Mouse (Mus musculus) lung, postnatal 0 days (tissue): ENCODE data around the gene Cdh6. TPM values are rescaled to one million over a fixed set of nuclear protein-coding genes. Genes with fewer than 3 reads are reported as not detected.

ENCODE experiments used
- ATAC-seq: fragments of 200-750 bp; cut with Nextera tagmentation; 2 replicates; pipeline ENCODE4 v1.8.0; 2017; ENCODE audit warnings: moderate library complexity
- DNase-seq: peaks from one replicate; pipeline ENCODE4 v3.0.0-alpha.2; 2016; ENCODE audit warnings: low spot score
- H3K27ac ChIP-seq: fragments of 300-500 bp; sonication (generic); 2 replicates; pipeline ENCODE4 v1.5.1; 2014; ENCODE audit warnings: antibody characterized with exemption, mild to moderate bottlenecking, low read length, mixed read lengths
- H3K27me3 ChIP-seq: fragments of 300-500 bp; sonication (generic); replicated peaks from 2 replicates; pipeline ENCODE4 v1.6.1; 2014; ENCODE audit warnings: low read length, mixed read lengths; ENCODE audit not compliant: insufficient read depth
- H3K36me3 ChIP-seq: fragments of 300-500 bp; sonication (generic); 2 replicates; pipeline ENCODE4 v1.6.1; 2014; ENCODE audit warnings: low read length, mixed read lengths; ENCODE audit not compliant: insufficient read depth
- H3K4me1 ChIP-seq: fragments of 300-500 bp; sonication (generic); 2 replicates; pipeline ENCODE4 v1.6.1; 2014; ENCODE audit warnings: antibody characterized with exemption, low read depth, low read length, mixed read lengths; ENCODE audit not compliant: insufficient read depth
- H3K4me2 ChIP-seq: fragments of 300-500 bp; sonication (generic); replicated peaks from 2 replicates; pipeline ENCODE4 v1.6.1; 2014; ENCODE audit warnings: low read depth, mild to moderate bottlenecking, low read length, moderate library complexity, mixed read lengths
- H3K4me3 ChIP-seq: fragments of 300-500 bp; sonication (generic); 2 replicates; pipeline ENCODE4 v1.5.1; 2014; ENCODE audit warnings: low read depth, low read length
- H3K9ac ChIP-seq: fragments of 300-500 bp; sonication (generic); replicated peaks from 2 replicates; pipeline ENCODE4 v1.6.1; 2014; ENCODE audit warnings: low read depth, mild to moderate bottlenecking
- H3K9me3 ChIP-seq: fragments of 300-500 bp; sonication (generic); 2 replicates; pipeline ENCODE4 v1.6.1; 2016; ENCODE audit warnings: low read length, mixed read lengths
- CTCF ChIP-seq: IDR thresholded peaks from 2 replicates; pipeline ENCODE4 v1.5.1; 2016; ENCODE audit warnings: antibody characterized with exemption, mild to moderate bottlenecking
- EP300 ChIP-seq: IDR thresholded peaks from 2 replicates; pipeline ENCODE4 v1.6.1; 2016; ENCODE audit warnings: antibody characterized with exemption, mild to moderate bottlenecking, control low read depth
- WGBS: fragments of 180-500 bp; shearing (Covaris S2); extraction: QIAGEN DNeasy Blood & Tissue Kit; methylation state at CpG from one replicate; pipeline ENCODE4 v1.1.7; 2014; 5-methylcytosine and 5-hydroxymethylcytosine counted together
- polyA plus RNA-seq: library from polyadenylated mRNA; unstranded; fragments of >200 nt; fragmentation: Nextera tagmentation; extraction: Ambion mirVana; gene quantifications from 2 replicates; pipeline ENCODE4 v1.2.1, GENCODE M21; 2015

Cdh6 gene
- polyA plus RNA-seq, 1 experiment from 2014 or later = 0.51 TPM

DNA sequence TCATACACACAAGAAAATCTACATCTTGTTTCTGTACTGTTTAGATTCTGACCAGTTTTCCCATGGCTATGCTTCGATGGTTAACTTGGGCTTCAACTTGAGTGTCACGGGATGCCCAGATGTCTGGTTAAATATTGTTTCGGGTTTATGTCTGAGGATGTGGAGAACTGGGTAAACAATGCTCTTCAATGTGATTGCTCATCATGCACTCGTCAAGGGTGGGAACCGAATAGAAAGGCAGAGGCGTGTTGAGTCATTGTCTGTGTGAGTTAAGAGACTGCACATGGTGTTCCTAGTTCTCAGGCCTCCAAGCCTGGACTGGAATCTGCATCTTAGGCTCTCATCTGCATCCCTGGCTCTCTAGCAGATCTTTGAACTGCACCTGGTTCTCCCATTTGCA, 36.7 kb upstream of the Cdh6 start:
- TF ChIP-seq CTCF = no peak
- TF ChIP-seq EP300 = no peak
- no peak overlapping the region for H3K27ac ChIP-seq
- H3K9ac ChIP-seq = no peak overlapping the region
- no peaks in the 10 kb centered on the region for H3K27me3 ChIP-seq
- no peak overlapping the region for H3K4me3 ChIP-seq
- no peaks in the 10 kb centered on the region for H3K9me3 ChIP-seq
- H3K4me1 ChIP-seq = no peaks in the 10 kb centered on the region
- no peak for DNase-seq
- 73% methylated on average over 6 of the region's 6 CpGs for WGBS
- ATAC-seq = no peak
- no peaks in the 10 kb centered on the region for H3K36me3 ChIP-seq
- H3K4me2 ChIP-seq = no peak overlapping the region

DNA sequence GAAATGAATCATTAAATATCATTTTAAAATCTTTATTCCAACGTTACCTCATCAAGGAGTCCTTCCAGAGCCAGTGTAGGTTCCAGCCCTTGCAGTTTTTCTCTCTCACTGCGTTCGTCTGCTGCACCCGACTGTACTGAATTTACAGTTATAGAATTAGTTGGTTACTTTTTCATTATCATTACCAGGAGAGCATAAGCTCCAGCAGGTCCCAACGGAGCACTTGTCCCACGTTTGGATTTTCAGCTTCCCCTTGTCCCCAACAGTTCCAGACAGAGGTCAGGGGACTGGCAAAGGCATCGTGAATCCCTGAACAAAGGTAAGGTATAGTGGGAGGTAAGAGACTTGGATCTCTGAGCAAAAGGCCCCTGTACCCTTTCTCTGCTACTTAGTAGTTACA, 35.2 kb upstream of the Cdh6 start:
- H3K4me1 ChIP-seq = no peaks in the 10 kb centered on the region
- WGBS = 77% methylated on average over 7 of the region's 7 CpGs
- no peak overlapping the region for H3K4me2 ChIP-seq
- H3K9ac ChIP-seq = no peak overlapping the region
- no peak for ATAC-seq
- H3K27me3 ChIP-seq = no peaks in the 10 kb centered on the region
- TF ChIP-seq CTCF = no peak
- no peak for TF ChIP-seq EP300
- no peak for DNase-seq
- no peaks in the 10 kb centered on the region for H3K9me3 ChIP-seq
- no peak overlapping the region for H3K4me3 ChIP-seq
- H3K27ac ChIP-seq = no peak overlapping the region
- H3K36me3 ChIP-seq = no peaks in the 10 kb centered on the region

DNA sequence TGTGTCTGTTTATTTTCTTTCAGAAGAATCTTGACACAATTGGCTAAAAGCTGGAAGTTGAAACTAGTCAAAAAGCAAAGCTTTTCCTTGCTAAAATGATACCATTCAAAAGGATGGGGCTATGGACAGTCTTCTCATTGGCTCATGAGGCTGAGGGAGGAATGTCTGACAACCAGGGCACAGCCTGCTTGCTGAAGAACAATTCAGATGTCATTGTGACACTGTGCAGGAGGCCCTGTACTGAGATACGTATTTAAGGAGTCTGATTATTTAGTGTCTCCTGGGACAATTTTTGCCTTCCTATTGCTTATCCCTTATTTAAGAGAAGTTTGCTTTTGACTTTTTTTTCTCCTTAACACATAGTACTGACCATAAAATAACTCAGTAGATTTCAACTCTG, 22.8 kb upstream of the Cdh6 start:
- H3K9me3 ChIP-seq = no peaks in the 10 kb centered on the region
- H3K4me1 ChIP-seq = no peaks in the 10 kb centered on the region
- no peaks in the 10 kb centered on the region for H3K36me3 ChIP-seq
- H3K9ac ChIP-seq = no peak overlapping the region
- DNase-seq (no peak), ATAC-seq (no peak)
- TF ChIP-seq EP300 = no peak
- TF ChIP-seq CTCF = no peak
- no peak overlapping the region for H3K4me3 ChIP-seq
- no peak overlapping the region for H3K4me2 ChIP-seq
- no peaks in the 10 kb centered on the region for H3K27me3 ChIP-seq
- no peak overlapping the region for H3K27ac ChIP-seq
- WGBS = 59% methylated on average over 1 of the region's 1 CpGs

DNA sequence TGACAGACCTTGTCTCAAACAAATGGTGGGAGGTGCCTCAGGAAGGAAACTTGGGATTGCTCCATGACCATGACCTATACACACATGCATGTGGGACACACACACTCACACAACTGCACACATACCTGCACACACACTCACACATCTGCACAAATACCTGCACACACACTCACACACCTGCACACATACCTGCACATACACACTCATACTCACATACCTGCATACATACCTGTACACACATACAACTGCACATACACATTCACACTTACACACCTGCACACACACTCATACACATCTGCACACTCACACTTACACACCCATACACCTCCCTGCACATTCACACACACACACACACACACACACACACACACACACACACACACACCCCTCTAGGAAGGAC, 20.6 kb upstream of the Cdh6 start:
- Histone ChIP-seq H3K9ac (no peak overlapping the region), H3K9me3 (no peaks in the 10 kb centered on the region), H3K4me3 (no peak overlapping the region), H3K27ac (no peak overlapping the region), H3K4me1 (no peaks in the 10 kb centered on the region), H3K4me2 (no peak overlapping the region), H3K27me3 (no peaks in the 10 kb centered on the region), H3K36me3 (no peaks in the 10 kb centered on the region)
- ATAC-seq = no peak
- DNase-seq = no peak
- no peak for TF ChIP-seq CTCF
- TF ChIP-seq EP300 = no peak

DNA sequence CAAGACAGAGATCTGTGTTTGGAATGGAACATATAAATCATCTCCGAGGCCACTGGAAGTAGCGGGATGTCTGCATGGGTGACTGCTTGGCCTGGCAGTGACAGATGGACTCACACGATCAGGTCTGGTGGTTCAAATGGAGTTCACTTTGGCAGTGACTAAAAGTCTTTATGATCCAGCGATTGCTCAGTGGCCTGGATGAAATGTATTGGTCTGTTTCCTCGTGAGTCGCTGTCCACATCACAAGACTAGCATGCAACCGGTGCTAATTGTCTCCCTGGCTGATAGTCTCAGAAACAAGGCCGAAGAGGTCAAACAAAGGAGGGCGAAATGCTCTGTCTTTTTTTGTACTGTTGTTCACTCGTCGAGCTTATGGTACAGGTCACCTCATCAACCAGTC, 19.6 kb upstream of the Cdh6 start:
- WGBS = 46% methylated on average over 11 of the region's 11 CpGs

DNA sequence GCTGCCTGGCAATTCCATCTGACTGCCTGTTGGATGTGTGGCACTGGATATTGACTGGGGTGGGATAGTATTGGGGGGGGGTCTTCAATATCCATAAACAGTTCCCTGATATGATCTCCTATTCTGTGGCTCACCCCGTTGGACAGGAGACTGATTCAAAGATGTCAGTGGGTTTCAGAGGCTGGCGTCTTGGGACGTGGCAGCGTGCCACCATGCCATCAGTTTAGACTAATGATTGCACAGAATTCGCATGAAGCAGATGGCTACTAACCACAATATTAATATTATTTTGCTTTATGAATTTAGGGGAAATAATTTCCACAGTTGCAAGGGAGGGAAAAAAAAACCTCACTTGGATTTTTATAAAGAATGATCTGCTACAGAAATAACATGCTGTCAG, 10.2 kb upstream of the Cdh6 start:
- TF ChIP-seq CTCF (no peak), EP300 (no peak)
- Histone ChIP-seq H3K27ac (no peak overlapping the region), H3K27me3 (no peaks in the 10 kb centered on the region), H3K4me3 (no peak overlapping the region), H3K4me1 (no peaks in the 10 kb centered on the region), H3K4me2 (no peak overlapping the region), H3K36me3 (no peaks in the 10 kb centered on the region), H3K9me3 (no peaks in the 10 kb centered on the region), H3K9ac (no peak overlapping the region)
- no peak for DNase-seq
- 64% methylated on average over 5 of the region's 5 CpGs for WGBS
- ATAC-seq = no peak

More for the DNA sequence above, 19.6 kb upstream of the Cdh6 start:
- no peaks in the 10 kb centered on the region for H3K9me3 ChIP-seq
- H3K9ac ChIP-seq = no peak overlapping the region
- no peak for DNase-seq
- H3K4me2 ChIP-seq = no peak overlapping the region
- H3K27me3 ChIP-seq = no peaks in the 10 kb centered on the region
- no peaks in the 10 kb centered on the region for H3K36me3 ChIP-seq
- TF ChIP-seq EP300 = no peak
- no peak for TF ChIP-seq CTCF
- H3K4me1 ChIP-seq = no peaks in the 10 kb centered on the region
- ATAC-seq = no peak
- no peak overlapping the region for H3K27ac ChIP-seq
- H3K4me3 ChIP-seq = no peak overlapping the region

DNA sequence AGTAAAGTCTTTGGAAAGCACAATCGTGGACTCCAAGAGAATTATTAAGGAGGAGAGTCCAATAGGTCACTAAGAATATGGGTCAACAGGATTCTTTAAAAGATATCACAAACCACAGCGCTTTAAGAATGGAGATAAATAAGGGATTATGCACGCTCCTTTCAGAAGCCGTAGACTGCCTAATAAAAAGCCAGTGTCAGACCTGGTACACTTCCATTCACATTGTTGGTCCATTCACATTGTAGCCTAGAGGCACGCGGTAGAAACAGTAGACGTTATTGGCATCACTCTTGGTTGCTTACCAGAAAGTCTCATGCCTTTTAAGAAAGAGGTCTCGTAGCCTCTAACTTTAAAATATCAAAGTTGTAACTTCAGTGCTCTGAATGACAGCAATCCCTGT, 8.0 kb upstream of the Cdh6 start:
- H3K9me3 ChIP-seq = no peaks in the 10 kb centered on the region
- H3K9ac ChIP-seq = no peak overlapping the region
- H3K4me2 ChIP-seq = no peak overlapping the region
- no peaks in the 10 kb centered on the region for H3K27me3 ChIP-seq
- 88% methylated on average over 8 of the region's 8 CpGs for WGBS
- no peaks in the 10 kb centered on the region for H3K4me1 ChIP-seq
- no peak overlapping the region for H3K4me3 ChIP-seq
- no peak for DNase-seq
- no peak overlapping the region for H3K27ac ChIP-seq
- ATAC-seq = no peak
- no peak for TF ChIP-seq CTCF
- TF ChIP-seq EP300 = no peak
- no peaks in the 10 kb centered on the region for H3K36me3 ChIP-seq
